Mouse (Mus musculus): ENCODE data around the gene Spryd4. TPM values are rescaled to one million over a fixed set of nuclear protein-coding genes. Genes with fewer than 3 reads are reported as not detected.

The Spryd4 gene
- polyA plus RNA-seq, 1 experiment from 2014 or later, result 31.1 TPM

DNA sequence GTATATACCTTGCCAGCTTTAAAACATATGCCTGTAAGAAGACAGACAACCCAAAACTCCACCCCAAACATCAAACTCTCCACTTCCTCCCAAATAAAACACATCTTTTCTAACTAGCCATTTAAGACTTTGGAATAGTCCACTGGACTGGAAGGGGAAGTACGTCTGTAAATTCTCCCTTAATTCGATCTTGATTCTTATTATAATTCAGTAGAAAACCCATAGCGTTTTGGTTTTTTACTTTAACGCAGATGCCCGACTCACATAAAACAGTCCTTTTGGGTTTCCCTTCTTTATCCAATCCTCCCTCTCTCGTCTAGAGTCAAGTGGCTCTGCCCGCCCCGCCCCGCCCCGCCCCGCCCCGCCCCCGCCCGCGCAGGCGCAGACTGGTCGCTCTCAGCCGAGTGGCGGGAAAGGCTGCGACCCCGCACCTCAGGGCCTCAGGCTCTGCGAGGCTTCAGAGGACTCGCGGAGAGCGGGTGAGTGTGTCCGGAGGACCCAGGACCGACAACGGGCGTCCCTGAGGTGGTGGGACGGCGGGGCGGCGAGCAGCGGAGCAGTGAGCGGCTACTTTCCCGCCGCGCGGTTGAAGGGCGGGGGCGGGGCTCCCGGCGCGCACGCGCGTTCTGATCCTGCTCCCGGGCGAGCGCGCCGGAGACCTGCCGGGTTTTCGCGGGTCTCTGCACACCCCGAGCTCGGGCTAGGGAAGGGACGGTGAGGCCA lies 20.3 kb upstream of the Spryd4 start, which contains the start of gene Timeless:
Gene Timeless, plus strand, starts transcription at position 369 of the 723 bp plus-strand sequence.
- Histone ChIP-seq H3K9me3 (ENCODE audit: control insufficient read depth, low read length) (no peaks in the 10 kb centered on the region), H3K27me3 (ENCODE audit: control insufficient read depth, insufficient read depth, low read length) (no peaks in the 10 kb centered on the region), H3K9ac (ENCODE audit: low read depth, low read length) (peak within 1 kb of the TSS; percentile 91), H3K4me2 (replicated peaks; ENCODE audit: low read depth, low read length) (peak within 1 kb of the TSS; percentile 65), H3K4me1 (replicated peaks; ENCODE audit: control insufficient read depth, insufficient read depth, low read length) (no peaks in the 10 kb centered on the region), H3K27ac (ENCODE audit: low read depth, low read length) (peak within 1 kb of the TSS; percentile 86), H3K4me3 (ENCODE audit: low read depth, low read length) (peak within 1 kb of the TSS; percentile 68), H3K36me3 (ENCODE audit: control insufficient read depth, insufficient read depth, low read length) (no peaks in the 10 kb centered on the region)
- WGBS, result under 1% methylated on average over 44 of the region's 58 CpGs
- ATAC-seq (ENCODE audit: low FRiP score) (peak; percentile 94), DNase-seq (ENCODE audit: low spot score) (peak; percentile 91)

DNA sequence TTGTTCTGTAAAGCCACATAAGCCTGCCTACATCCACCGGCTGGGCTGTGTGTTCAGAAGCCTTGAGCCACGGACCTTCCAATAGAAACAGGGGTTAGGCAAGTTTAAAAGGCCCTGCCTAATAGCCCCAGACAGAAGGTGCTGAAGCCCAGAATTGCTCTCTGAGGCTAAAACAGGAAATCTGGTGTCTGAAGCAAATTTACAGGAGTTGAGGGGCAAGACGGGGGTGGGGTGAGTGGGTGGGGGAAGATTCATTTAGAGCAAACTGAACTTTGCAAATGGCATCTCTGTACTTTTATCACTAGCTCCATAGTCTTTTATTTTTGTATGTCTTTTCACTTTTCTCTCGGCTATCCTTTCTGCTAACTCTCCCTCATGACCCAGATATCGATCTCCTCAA lies 19.5 kb upstream of the Spryd4 start:
- H3K27ac ChIP-seq (ENCODE audit: low read depth, low read length), result no peak overlapping the region
- H3K4me2 ChIP-seq (replicated peaks; ENCODE audit: low read depth, low read length), result peak overlapping the region; percentile 65
- ATAC-seq (ENCODE audit: low FRiP score) (no peak), DNase-seq (ENCODE audit: low spot score) (no peak)
- no peaks in the 10 kb centered on the region for H3K36me3 ChIP-seq (ENCODE audit: control insufficient read depth, insufficient read depth, low read length)
- peak overlapping the region; percentile 68 for H3K4me3 ChIP-seq (ENCODE audit: low read depth, low read length)
- no peaks in the 10 kb centered on the region for H3K27me3 ChIP-seq (ENCODE audit: control insufficient read depth, insufficient read depth, low read length)
- peak overlapping the region; percentile 91; the same call in 1 of the 2 replicates for H3K9ac ChIP-seq (ENCODE audit: low read depth, low read length)
- 27% methylated on average over 5 of the region's 5 CpGs for WGBS
- no peaks in the 10 kb centered on the region for H3K4me1 ChIP-seq (replicated peaks; ENCODE audit: control insufficient read depth, insufficient read depth, low read length)
- H3K9me3 ChIP-seq (ENCODE audit: control insufficient read depth, low read length), result no peaks in the 10 kb centered on the region

DNA sequence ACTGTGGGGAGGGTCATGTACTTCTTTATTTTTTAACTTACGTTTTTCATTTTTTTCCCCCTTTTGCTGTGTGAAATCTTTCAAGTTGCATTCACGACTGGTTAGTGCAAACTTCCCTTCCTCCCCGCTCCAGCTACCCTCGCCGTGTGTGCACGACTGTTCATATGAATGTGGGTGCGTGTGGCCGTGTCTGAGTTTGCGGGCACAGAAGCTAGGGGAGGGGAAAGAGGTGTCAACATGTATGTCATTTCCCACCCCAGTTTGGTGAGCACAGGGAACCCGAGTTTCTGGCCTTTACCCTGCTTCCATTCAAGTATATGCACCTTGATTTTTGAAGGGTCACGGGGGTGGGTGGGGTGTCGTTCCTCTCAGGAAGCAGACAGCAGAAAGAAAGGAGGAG lies 19.0 kb upstream of the Spryd4 start:
- H3K4me2 ChIP-seq (replicated peaks; ENCODE audit: low read depth, low read length), result no peak overlapping the region
- no peak overlapping the region for H3K9ac ChIP-seq (ENCODE audit: low read depth, low read length)
- H3K27me3 ChIP-seq (ENCODE audit: control insufficient read depth, insufficient read depth, low read length), result no peaks in the 10 kb centered on the region
- WGBS, result 82% methylated on average over 12 of the region's 12 CpGs
- no peaks in the 10 kb centered on the region for H3K4me1 ChIP-seq (replicated peaks; ENCODE audit: control insufficient read depth, insufficient read depth, low read length)
- ATAC-seq (ENCODE audit: low FRiP score), result no peak
- H3K4me3 ChIP-seq (ENCODE audit: low read depth, low read length), result no peak overlapping the region
- H3K36me3 ChIP-seq (ENCODE audit: control insufficient read depth, insufficient read depth, low read length), result no peaks in the 10 kb centered on the region
- no peaks in the 10 kb centered on the region for H3K9me3 ChIP-seq (ENCODE audit: control insufficient read depth, low read length)
- H3K27ac ChIP-seq (ENCODE audit: low read depth, low read length), result no peak overlapping the region
- no peak for DNase-seq (ENCODE audit: low spot score)

DNA sequence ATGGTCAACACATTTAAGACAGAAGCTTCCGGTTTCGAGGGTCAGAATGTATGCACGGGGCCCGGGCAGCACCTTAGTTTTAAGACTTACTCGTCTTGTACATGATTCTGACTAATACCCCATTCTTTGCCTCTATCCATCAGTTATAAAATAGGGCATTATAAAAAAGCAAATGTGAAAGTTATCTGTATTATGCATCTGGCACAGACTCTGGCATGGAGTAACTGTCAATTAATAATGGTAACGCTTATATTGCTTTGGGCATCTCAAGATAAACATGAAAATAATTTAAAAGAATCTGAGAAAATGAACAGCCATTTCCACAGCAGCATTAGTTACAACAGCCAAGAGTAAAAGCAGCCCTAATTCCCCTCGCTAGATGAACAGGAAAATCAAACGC lies 16.4 kb upstream of the Spryd4 start:
- DNase-seq (ENCODE audit: low spot score) (no peak), ATAC-seq (ENCODE audit: low FRiP score) (no peak)
- no peaks in the 10 kb centered on the region for H3K9me3 ChIP-seq (ENCODE audit: control insufficient read depth, low read length)
- no peaks in the 10 kb centered on the region for H3K36me3 ChIP-seq (ENCODE audit: control insufficient read depth, insufficient read depth, low read length)
- no peak overlapping the region for H3K4me3 ChIP-seq (ENCODE audit: low read depth, low read length)
- no peaks in the 10 kb centered on the region for H3K4me1 ChIP-seq (replicated peaks; ENCODE audit: control insufficient read depth, insufficient read depth, low read length)
- H3K4me2 ChIP-seq (replicated peaks; ENCODE audit: low read depth, low read length), result no peak overlapping the region
- H3K27me3 ChIP-seq (ENCODE audit: control insufficient read depth, insufficient read depth, low read length), result no peaks in the 10 kb centered on the region
- WGBS, result 92% methylated on average over 8 of the region's 8 CpGs
- no peak overlapping the region for H3K27ac ChIP-seq (ENCODE audit: low read depth, low read length)
- H3K9ac ChIP-seq (ENCODE audit: low read depth, low read length), result no peak overlapping the region

DNA sequence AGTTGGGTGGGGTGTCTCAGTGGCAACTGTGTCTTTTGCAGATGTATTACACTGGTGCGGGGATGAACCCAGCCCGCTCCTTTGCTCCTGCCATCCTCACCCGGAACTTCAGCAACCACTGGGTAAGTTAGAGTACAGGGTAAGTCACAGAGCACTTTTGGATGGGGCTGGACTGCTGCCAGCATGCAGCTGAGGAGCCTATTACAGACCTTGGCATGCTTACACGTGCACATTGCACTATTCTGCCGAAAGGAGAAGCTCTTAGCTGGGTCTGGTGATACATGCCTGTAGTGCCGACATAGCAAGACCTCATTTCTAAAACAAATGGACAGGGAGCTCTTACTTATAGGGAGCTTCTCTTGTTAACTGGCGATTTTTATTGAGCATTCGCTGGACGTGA lies 16.0 kb upstream of the Spryd4 start:
- no peaks in the 10 kb centered on the region for H3K27me3 ChIP-seq (ENCODE audit: control insufficient read depth, insufficient read depth, low read length)
- no peak for DNase-seq (ENCODE audit: low spot score)
- no peaks in the 10 kb centered on the region for H3K4me1 ChIP-seq (replicated peaks; ENCODE audit: control insufficient read depth, insufficient read depth, low read length)
- no peaks in the 10 kb centered on the region for H3K36me3 ChIP-seq (ENCODE audit: control insufficient read depth, insufficient read depth, low read length)
- 89% methylated on average over 9 of the region's 9 CpGs for WGBS
- no peak overlapping the region for H3K4me3 ChIP-seq (ENCODE audit: low read depth, low read length)
- H3K9ac ChIP-seq (ENCODE audit: low read depth, low read length), result no peak overlapping the region
- H3K27ac ChIP-seq (ENCODE audit: low read depth, low read length), result no peak overlapping the region
- H3K9me3 ChIP-seq (ENCODE audit: control insufficient read depth, low read length), result no peaks in the 10 kb centered on the region
- no peak overlapping the region for H3K4me2 ChIP-seq (replicated peaks; ENCODE audit: low read depth, low read length)
- ATAC-seq (ENCODE audit: low FRiP score), result no peak

DNA sequence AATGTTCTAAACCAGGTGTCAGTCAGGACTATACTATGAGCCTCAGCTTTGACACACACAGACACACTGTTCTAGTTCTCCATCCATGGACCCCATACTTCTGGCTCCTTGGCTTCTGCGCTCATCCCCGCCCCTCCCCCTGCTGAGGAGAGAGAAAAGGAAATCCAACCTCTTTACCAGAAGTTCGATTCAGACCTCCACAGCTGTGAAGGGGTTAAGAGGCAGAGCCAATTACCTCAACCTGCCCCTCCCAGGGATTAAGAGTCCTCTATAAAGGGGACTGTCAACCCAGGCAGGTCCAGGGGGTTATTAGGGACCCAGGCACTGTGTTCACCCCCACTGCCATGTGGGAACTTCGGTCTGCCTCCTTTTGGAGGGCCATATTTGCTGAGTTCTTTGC lies 13.9 kb upstream of the Spryd4 start, which contains the start of gene Mip:
Gene Mip, plus strand, starts transcription at position 301 of the 400 bp plus-strand sequence.
- H3K4me3 ChIP-seq (ENCODE audit: low read depth, low read length), result no peak within 1 kb of the TSS
- H3K36me3 ChIP-seq (ENCODE audit: control insufficient read depth, insufficient read depth, low read length), result no peaks in the 10 kb centered on the region
- no peak within 1 kb of the TSS for H3K9ac ChIP-seq (ENCODE audit: low read depth, low read length)
- WGBS, result 55% methylated on average over 4 of the region's 4 CpGs
- H3K27me3 ChIP-seq (ENCODE audit: control insufficient read depth, insufficient read depth, low read length), result no peaks in the 10 kb centered on the region
- H3K9me3 ChIP-seq (ENCODE audit: control insufficient read depth, low read length), result no peaks in the 10 kb centered on the region
- no peaks in the 10 kb centered on the region for H3K4me1 ChIP-seq (replicated peaks; ENCODE audit: control insufficient read depth, insufficient read depth, low read length)
- no peak within 1 kb of the TSS for H3K27ac ChIP-seq (ENCODE audit: low read depth, low read length)
- H3K4me2 ChIP-seq (replicated peaks; ENCODE audit: low read depth, low read length), result no peak within 1 kb of the TSS
- DNase-seq (ENCODE audit: low spot score), result no peak
- ATAC-seq (ENCODE audit: low FRiP score), result no peak

DNA sequence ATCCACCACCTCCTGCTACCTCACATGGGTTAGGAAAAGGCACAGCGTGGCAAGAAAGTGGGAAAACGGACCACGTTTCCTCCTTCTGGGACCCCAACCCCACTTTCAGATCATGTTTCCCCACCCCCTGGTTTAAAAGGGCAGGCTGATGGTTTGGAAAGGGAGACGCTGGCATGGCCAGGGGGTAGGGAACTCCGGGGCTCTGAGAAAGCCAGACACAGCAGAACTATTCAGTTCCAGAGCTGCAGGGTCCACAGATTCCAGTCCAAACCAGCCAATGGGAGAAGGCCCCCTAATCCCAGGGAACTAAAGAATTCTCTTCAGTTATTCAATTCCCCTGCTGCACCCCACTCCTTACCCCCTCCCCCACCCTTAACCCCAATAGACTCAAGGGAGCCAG lies 13.5 kb upstream of the Spryd4 start:
- Histone ChIP-seq H3K4me2 (replicated peaks; ENCODE audit: low read depth, low read length) (no peak overlapping the region), H3K9ac (ENCODE audit: low read depth, low read length) (no peak overlapping the region), H3K4me1 (replicated peaks; ENCODE audit: control insufficient read depth, insufficient read depth, low read length) (no peaks in the 10 kb centered on the region), H3K27ac (ENCODE audit: low read depth, low read length) (no peak overlapping the region), H3K4me3 (ENCODE audit: low read depth, low read length) (no peak overlapping the region), H3K9me3 (ENCODE audit: control insufficient read depth, low read length) (no peaks in the 10 kb centered on the region), H3K36me3 (ENCODE audit: control insufficient read depth, insufficient read depth, low read length) (no peaks in the 10 kb centered on the region), H3K27me3 (ENCODE audit: control insufficient read depth, insufficient read depth, low read length) (no peaks in the 10 kb centered on the region)
- WGBS, result 50% methylated on average over 5 of the region's 5 CpGs
- DNase-seq (ENCODE audit: low spot score), result no peak
- no peak for ATAC-seq (ENCODE audit: low FRiP score)

DNA sequence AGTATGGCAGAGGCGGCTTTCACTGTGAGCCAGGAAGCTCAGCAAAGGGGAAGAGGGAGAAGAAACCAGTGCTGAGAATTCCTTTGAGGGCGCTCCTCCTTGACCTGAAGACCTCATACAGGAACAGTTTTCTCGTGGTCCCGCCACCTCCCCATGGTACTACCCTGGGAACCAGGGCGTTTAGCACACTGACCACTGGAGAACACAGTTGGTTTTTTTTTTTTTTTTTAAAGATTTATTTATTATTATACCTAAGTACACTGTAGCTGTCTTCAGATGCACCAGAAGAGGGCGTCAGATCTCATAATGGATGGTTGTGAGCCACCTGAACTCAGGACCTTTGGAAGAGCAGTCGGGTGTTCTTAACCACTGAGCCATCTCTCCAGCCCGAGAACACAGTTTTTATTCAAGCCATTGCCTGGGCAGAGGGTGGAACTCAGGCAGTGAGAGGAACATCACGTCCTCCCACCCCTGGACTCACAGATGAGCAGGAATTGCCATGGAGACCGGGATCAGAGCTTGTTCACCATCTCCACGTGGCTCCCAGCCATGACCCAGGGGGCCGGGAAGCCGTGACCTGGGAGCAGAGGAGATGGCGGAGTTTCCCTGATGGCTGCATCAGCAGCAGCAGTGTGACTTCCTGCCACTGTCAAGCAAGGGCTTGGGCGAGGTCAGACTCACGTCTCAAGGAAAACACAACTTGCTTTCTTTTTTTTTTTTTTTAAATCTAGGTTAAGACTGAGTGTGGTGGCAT lies 10.1 kb upstream of the Spryd4 start:
- WGBS, result 62% methylated on average over 16 of the region's 16 CpGs
- no peaks in the 10 kb centered on the region for H3K4me1 ChIP-seq (replicated peaks; ENCODE audit: control insufficient read depth, insufficient read depth, low read length)
- no peak overlapping the region for H3K4me2 ChIP-seq (replicated peaks; ENCODE audit: low read depth, low read length)
- no peak for ATAC-seq (ENCODE audit: low FRiP score)
- no peaks in the 10 kb centered on the region for H3K9me3 ChIP-seq (ENCODE audit: control insufficient read depth, low read length)
- no peaks in the 10 kb centered on the region for H3K36me3 ChIP-seq (ENCODE audit: control insufficient read depth, insufficient read depth, low read length)
- H3K9ac ChIP-seq (ENCODE audit: low read depth, low read length), result no peak overlapping the region
- H3K4me3 ChIP-seq (ENCODE audit: low read depth, low read length), result no peak overlapping the region
- H3K27ac ChIP-seq (ENCODE audit: low read depth, low read length), result no peak overlapping the region
- no peaks in the 10 kb centered on the region for H3K27me3 ChIP-seq (ENCODE audit: control insufficient read depth, insufficient read depth, low read length)
- DNase-seq (ENCODE audit: low spot score), result no peak

Measured in hindbrain, embryonic 11.5 days (tissue).